Mouse (Mus musculus): Measurements from ENCODE around the gene Lrg1. TPM values are rescaled to one million over a fixed set of nuclear protein-coding genes. Genes with fewer than 3 reads are reported as not detected.

Gene Lrg1
- polyA plus RNA-seq, 1 experiment from 2014 or later: not detected

DNA sequence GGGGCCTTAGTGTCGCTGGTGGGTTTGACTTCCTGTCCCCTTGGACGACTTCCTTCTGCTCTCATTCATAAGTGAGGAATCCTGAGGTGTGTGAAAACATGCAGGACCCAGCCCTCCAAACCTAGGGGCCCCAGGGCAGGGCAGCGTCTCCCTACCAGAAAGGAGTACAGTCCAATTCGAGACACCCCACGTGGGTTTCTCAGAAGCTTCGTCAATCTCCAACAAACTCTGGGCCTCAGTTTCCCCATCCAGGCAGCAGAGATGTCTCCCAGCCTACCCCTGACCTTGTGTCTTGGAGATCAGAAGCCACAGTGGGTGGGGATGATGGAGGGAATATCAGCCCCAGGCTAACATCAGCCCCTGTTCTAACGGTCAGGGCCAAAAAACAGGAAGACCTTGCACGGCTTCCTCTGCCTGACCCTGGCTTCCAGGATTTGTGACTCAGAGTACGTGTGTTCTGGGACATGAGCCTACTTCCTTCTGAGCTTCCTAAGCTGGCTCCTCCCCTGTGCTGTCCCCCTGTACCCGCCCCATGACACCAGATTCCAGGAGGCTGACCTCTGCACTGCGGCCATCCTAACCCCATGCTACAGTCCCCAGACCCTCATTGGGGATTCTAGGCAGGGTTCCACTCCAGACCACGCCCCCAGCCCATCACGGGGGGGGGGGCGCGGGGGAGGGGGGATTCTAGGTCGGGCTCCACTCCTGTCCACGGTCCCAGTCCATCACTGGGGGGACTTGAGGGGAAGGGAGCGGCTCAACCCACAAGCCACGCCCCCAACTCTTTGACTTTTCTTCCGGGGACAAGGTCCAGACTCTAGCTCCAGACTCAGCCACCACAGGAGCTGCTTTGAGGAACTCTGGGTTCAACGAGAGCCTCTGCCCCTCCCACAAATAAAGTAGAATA lies 11.9 kb upstream of the Lrg1 start:
- Histone ChIP-seq H3K4me1 (replicated peaks) (peaks cover 51% of the 10 kb centered on the region), H3K4me2 (peak overlapping the region; percentile 44), H3K9me3 (no peaks in the 10 kb centered on the region), H3K4me3 (peak overlapping the region; percentile 16; the same call in 1 of the 2 replicates), H3K36me3 (peaks cover 30% of the 10 kb centered on the region), H3K9ac (peak overlapping the region; percentile 46; the same call in 1 of the 2 replicates), H3K27ac (peak overlapping the region; percentile 58), H3K27me3 (peaks cover 32% of the 10 kb centered on the region)
- WGBS: 24% methylated on average over 18 of the region's 21 CpGs
- peak; percentile 18; the same call in 1 of the 2 replicates for ATAC-seq (ENCODE audit: low FRiP score)

GRCm38 (mm10) chr17:56132661-56133060 lies 10.9 kb upstream of the Lrg1 start:
- Histone ChIP-seq H3K27me3 (peaks cover 28% of the 10 kb centered on the region), H3K9me3 (no peaks in the 10 kb centered on the region), H3K36me3 (peaks cover 40% of the 10 kb centered on the region), H3K9ac (no peak overlapping the region), H3K4me2 (no peak overlapping the region), H3K4me3 (no peak overlapping the region), H3K27ac (no peak overlapping the region), H3K4me1 (replicated peaks) (peaks cover 40% of the 10 kb centered on the region)
- 7% methylated on average over 14 of the region's 14 CpGs for WGBS
- ATAC-seq (ENCODE audit: low FRiP score): no peak

DNA sequence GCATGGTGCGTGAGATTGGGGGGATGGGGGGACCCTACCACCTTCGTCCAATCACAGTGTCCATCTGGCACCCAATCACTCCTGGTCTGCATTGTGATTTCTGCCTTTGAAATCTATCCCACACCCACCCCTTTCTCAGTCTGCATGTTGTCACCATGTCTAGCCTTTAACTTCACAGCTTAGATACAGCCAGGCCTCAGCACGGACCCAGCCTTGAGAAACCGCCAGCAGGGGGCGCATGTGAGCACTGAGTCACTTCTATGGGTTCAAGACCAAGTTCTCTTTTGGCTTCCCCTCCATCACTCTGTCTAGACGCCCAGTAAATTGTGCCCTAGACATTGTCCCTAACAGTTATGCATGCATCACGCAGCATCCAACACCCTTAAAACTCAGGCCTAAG lies 10.0 kb upstream of the Lrg1 start:
- Histone ChIP-seq H3K27ac (no peak overlapping the region), H3K4me1 (replicated peaks) (peaks cover 32% of the 10 kb centered on the region), H3K27me3 (peaks cover 28% of the 10 kb centered on the region), H3K36me3 (peaks cover 49% of the 10 kb centered on the region), H3K4me3 (no peak overlapping the region), H3K4me2 (no peak overlapping the region), H3K9ac (no peak overlapping the region), H3K9me3 (no peaks in the 10 kb centered on the region)
- 0 out of 2 replicates have a peak, but pooled peaks have one; percentile 25 for ATAC-seq (ENCODE audit: low FRiP score)
- 41% methylated on average over 7 of the region's 7 CpGs for WGBS

DNA sequence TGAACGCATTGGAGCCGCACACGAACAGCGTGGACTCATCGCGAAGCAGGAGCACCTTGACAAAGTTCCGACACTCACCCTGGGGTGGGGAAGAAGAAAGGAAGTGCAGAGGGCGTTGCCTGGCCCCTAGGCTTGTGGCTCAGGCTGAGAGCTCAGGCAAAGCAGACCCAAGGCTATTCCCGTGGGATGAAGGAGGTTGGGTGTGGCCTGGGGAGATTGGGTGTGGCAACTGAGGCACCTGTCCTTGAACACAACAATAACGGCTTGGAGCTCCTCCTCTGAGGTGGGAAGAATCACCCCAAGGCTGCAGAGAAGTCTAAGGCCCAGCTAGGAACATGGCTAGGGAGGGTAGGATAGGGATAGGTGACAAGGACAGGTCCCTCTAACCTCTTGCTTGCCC lies 9.3 kb upstream of the Lrg1 start:
- H3K4me1 ChIP-seq (replicated peaks): peaks cover 28% of the 10 kb centered on the region
- peaks cover 32% of the 10 kb centered on the region for H3K27me3 ChIP-seq
- no peak overlapping the region for H3K27ac ChIP-seq
- WGBS: 90% methylated on average over 10 of the region's 10 CpGs
- no peak overlapping the region for H3K4me3 ChIP-seq
- no peak for ATAC-seq (ENCODE audit: low FRiP score)
- H3K4me2 ChIP-seq: no peak overlapping the region
- peaks cover 56% of the 10 kb centered on the region for H3K36me3 ChIP-seq
- H3K9me3 ChIP-seq: no peaks in the 10 kb centered on the region
- H3K9ac ChIP-seq: no peak overlapping the region

DNA sequence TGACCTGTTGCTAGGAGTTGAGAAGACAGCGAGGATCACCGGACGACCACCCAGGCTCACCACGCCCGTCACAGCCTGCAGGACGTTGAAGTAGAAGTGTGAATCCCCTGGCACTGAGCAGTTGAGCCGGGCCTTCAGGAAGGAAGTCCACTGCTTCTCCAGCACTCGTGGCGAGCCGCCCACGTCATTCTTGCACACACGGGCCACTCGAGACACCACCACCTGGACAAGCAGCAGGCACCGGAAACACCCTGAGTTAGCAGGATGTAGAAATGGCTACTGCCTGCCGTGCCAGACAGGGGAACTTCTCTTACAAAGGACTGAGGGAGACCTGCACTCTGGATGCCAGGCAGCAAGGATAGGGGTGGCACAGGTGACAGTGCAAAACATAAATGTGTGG lies 6.4 kb upstream of the Lrg1 start:
- H3K9ac ChIP-seq: peak overlapping the region; percentile 51; the same call in 1 of the 2 replicates
- no peaks in the 10 kb centered on the region; the same call in 1 of the 2 replicates for H3K9me3 ChIP-seq
- no peak overlapping the region for H3K4me3 ChIP-seq
- WGBS: 90% methylated on average over 15 of the region's 15 CpGs
- peaks cover 47% of the 10 kb centered on the region for H3K27me3 ChIP-seq
- peaks cover 12% of the 10 kb centered on the region for H3K4me1 ChIP-seq (replicated peaks)
- ATAC-seq (ENCODE audit: low FRiP score): no peak
- no peak overlapping the region for H3K4me2 ChIP-seq
- no peak overlapping the region for H3K27ac ChIP-seq
- H3K36me3 ChIP-seq: peaks cover 82% of the 10 kb centered on the region

- Histone ChIP-seq H3K9me3 (peaks cover 13% of the 10 kb centered on the region), H3K4me1 (replicated peaks) (peaks cover 8% of the 10 kb centered on the region; the same call in 1 of the 2 replicates), H3K36me3 (peaks cover 87% of the 10 kb centered on the region), H3K4me2 (no peak overlapping the region), H3K27ac (no peak overlapping the region), H3K9ac (no peak overlapping the region), H3K27me3 (peaks cover 67% of the 10 kb centered on the region), H3K4me3 (no peak overlapping the region)
- no peak for ATAC-seq (ENCODE audit: low FRiP score)
- WGBS: 73% methylated on average over 11 of the region's 11 CpGs
Measured at GRCm38 (mm10) chr17:56126175-56126574, 4.4 kb upstream of the Lrg1 start.

DNA sequence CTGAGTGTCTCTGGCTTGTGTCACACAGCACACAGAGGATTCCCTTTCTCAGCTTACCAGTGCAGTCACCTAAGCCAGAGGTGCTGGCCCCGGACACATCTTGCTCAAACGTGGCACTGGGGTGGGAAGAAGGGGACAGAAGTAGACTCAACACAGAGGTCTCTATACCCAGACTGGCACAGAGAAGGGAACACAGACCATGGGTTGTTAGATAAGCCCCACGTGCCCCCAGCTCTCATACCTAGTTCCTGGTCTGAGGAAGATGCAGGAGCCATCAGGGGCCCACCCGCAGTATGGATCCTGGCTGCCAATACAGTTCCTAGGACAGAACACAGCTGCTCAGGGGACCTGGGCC lies 3.5 kb upstream of the Lrg1 start:
- no peak overlapping the region for H3K4me2 ChIP-seq
- H3K27me3 ChIP-seq: peaks cover 77% of the 10 kb centered on the region
- peaks cover 78% of the 10 kb centered on the region for H3K36me3 ChIP-seq
- no peak overlapping the region for H3K27ac ChIP-seq
- no peak overlapping the region for H3K9ac ChIP-seq
- H3K4me1 ChIP-seq (replicated peaks): peaks cover 12% of the 10 kb centered on the region; the same call in 1 of the 2 replicates
- no peak overlapping the region for H3K4me3 ChIP-seq
- H3K9me3 ChIP-seq: peaks cover 13% of the 10 kb centered on the region
- WGBS: 90% methylated on average over 4 of the region's 4 CpGs
- no peak for ATAC-seq (ENCODE audit: low FRiP score)

DNA sequence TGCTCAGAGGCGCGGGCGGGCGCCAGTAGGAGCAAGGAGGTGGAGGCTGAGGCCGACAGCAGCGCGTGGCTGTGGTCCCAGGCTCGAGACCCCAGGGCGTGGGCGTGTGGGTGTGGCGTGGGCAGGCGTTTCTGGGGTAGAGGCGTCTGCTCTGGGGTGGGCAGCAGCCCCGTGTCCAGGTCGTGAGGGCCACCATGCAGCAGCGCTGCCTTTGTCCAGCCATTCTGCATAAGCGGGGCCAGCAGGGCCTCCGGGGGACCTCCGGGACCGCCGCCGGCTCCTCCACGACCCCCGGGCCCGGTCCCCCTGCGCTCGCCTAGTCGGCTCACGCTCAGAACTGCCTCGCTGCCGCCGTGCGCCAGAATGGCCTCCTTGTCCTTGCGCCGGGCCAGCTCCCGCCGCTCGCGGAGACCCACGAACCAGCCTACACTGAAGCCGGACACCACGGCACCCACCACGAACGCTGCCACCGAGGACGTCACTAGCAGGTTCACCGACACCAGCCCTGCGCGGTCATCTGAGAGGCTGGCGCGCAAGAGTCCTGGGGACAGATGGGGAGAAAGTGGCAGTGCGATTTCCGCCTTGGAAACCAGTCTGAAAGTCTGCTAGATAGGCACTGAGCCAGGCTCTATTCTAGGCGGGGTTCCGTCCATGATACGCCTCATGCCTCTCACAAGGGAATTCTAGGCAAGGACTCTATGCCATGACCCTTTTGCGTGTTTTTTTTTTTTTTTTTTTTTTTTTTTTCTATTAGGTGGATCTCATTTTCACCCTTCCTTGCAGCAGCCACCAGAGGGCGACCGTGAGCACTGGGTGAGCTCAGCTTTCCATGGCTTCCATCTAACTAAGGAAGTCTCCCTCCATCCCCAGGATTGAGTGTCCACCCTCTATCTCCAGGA lies 2.8 kb upstream of the Lrg1 start:
- Histone ChIP-seq H3K4me2 (peak overlapping the region; percentile 40), H3K4me1 (replicated peaks) (peaks cover 18% of the 10 kb centered on the region; the same call in 1 of the 2 replicates), H3K4me3 (peak overlapping the region; percentile 21), H3K36me3 (peaks cover 71% of the 10 kb centered on the region), H3K27me3 (peaks cover 83% of the 10 kb centered on the region), H3K9ac (no peak overlapping the region; the same call in 1 of the 2 replicates), H3K27ac (no peak overlapping the region), H3K9me3 (peaks cover 13% of the 10 kb centered on the region)
- 9% methylated on average over 59 of the region's 59 CpGs for WGBS
- no peak for ATAC-seq (ENCODE audit: low FRiP score)

GRCm38 (mm10) chr17:56123681-56124340 lies 2.0 kb upstream of the Lrg1 start:
- H3K36me3 ChIP-seq: peaks cover 63% of the 10 kb centered on the region
- peaks cover 19% of the 10 kb centered on the region; the same call in 1 of the 2 replicates for H3K4me1 ChIP-seq (replicated peaks)
- H3K9me3 ChIP-seq: peaks cover 13% of the 10 kb centered on the region
- H3K4me3 ChIP-seq: peak overlapping the region; percentile 21; the same call in 1 of the 2 replicates
- peaks cover 91% of the 10 kb centered on the region for H3K27me3 ChIP-seq
- no peak overlapping the region for H3K27ac ChIP-seq
- H3K4me2 ChIP-seq: peak overlapping the region; percentile 40
- no peak overlapping the region for H3K9ac ChIP-seq
- 44% methylated on average over 56 of the region's 59 CpGs for WGBS
- no peak for ATAC-seq (ENCODE audit: low FRiP score)

DNA sequence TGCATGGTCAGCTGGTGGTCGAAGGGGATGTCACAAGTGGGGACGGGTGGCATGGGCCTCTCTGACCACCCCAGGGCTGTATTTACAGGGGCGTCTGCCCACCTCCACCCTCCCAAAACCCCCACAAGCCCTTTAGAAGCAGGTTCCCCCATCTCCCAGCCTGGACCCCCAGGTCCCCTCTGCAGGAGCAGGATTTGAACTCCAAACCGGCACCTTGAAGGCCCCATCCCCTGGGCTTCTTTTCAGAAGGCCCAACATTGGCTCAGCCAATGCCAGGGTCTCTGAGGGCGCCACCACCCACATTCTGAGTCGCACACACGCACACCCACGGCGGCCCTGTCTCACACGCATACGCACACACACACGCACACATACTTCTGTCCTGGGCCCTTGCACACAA lies 1.4 kb upstream of the Lrg1 start:
- H3K9ac ChIP-seq: no peak overlapping the region
- peaks cover 13% of the 10 kb centered on the region for H3K9me3 ChIP-seq
- peaks cover 97% of the 10 kb centered on the region for H3K27me3 ChIP-seq
- H3K4me1 ChIP-seq (replicated peaks): peaks cover 19% of the 10 kb centered on the region; the same call in 1 of the 2 replicates
- 93% methylated on average over 12 of the region's 12 CpGs for WGBS
- peaks cover 57% of the 10 kb centered on the region for H3K36me3 ChIP-seq
- H3K4me2 ChIP-seq: no peak overlapping the region
- no peak overlapping the region for H3K4me3 ChIP-seq
- no peak overlapping the region for H3K27ac ChIP-seq
- ATAC-seq (ENCODE audit: low FRiP score): no peak

- ATAC-seq (ENCODE audit: low FRiP score): no peak
- Histone ChIP-seq H3K9me3 (peaks cover 13% of the 10 kb centered on the region), H3K36me3 (peaks cover 29% of the 10 kb centered on the region), H3K27ac (no peak overlapping the region), H3K4me1 (replicated peaks) (peaks cover 26% of the 10 kb centered on the region), H3K9ac (peak overlapping the region; percentile 46; the same call in 1 of the 2 replicates), H3K27me3 (peaks cover 95% of the 10 kb centered on the region), H3K4me3 (no peak overlapping the region), H3K4me2 (0 out of 2 replicates have a peak overlapping the region, but pooled peaks have one; percentile 2)
- WGBS: 10% methylated on average over 66 of the region's 66 CpGs
Measured at GRCm38 (mm10) chr17:56119981-56120880, 1.6 kb downstream of the Lrg1 start.
